Mouse (Mus musculus): ENCODE measurements around the gene Smug1.

DNA sequence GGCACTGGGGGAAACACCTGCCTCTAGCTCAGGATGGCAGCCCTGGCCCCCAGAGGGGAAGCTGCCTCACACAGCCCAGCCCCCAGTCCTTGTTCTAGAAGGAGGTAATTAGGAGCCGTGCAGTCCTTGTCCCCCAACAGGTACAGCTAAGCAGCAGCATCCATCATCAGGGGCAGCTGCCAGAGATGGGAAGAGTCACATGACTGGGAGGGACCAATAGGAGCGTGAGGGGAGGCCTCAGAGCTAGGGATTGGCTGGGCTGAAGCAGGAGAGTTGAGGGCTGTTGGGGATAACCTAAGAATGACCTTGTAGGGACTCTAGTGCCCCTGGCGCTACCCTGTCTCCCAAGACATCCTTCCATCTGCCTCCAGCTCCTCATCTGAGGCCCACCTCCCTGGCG lies 33.1 kb downstream of the Smug1 start:
- TF ChIP-seq CTCF (IDR thresholded peaks at IDR 0.05; ENCODE audit: low read depth) (no peak), EP300 (optimal IDR thresholded peaks at IDR 0.05) (no peak)

All from stomach, postnatal 0 days (tissue).